Mouse (Mus musculus) myocyte (in vitro differentiated cells): Measurements from ENCODE around the gene Sypl.

Experiments used
- POLR2A ChIP-seq: IDR thresholded peaks from one replicate; pipeline ENCODE4 v1.6.1; 2011; ENCODE audit warnings: low read depth, mild to moderate bottlenecking, control low read depth, moderate library complexity; ENCODE audit not compliant: insufficient read length
- REST ChIP-seq: IDR thresholded peaks from one replicate; pipeline ENCODE4 v1.6.1; 2011; ENCODE audit warnings: mild to moderate bottlenecking, control low read depth, moderate library complexity; ENCODE audit not compliant: insufficient read depth, insufficient read length
- TCF12 ChIP-seq: IDR thresholded peaks from one replicate; pipeline ENCODE4 v1.6.1; 2011; ENCODE audit warnings: mild to moderate bottlenecking, control low read depth; ENCODE audit not compliant: poor library complexity, insufficient read depth, severe bottlenecking

DNA sequence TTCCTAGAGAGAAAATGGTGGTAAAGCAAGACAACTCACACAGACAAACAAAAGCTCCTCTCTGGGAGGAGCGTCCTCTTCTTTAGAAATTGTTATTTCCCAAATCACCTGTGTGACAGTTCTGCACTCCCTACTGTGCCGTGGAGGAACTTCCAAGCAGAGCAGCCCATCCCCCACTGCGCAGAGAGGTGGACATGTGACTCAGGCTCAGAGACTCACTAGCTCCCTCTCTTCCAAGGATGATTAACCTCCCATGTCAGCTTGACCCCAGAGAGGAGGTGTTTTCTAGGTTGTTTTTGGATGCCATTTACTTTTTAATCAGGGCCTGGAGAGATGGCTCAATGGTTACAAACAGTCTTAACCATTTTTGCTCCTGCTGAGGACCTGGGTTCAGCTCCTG is 29.4 kb upstream of the Sypl start:
- TF ChIP-seq POLR2A (no peak), TCF12 (no peak), REST (no peak)
